Mouse (Mus musculus) small intestine, adult 2 months (tissue): ENCODE data around the gene Selp. TPM values are rescaled to one million over a fixed set of nuclear protein-coding genes. Genes with fewer than 3 reads are reported as not detected.

ENCODE experiments used
- H3K27ac ChIP-seq: fragments of 200-500 bp; 2 replicates; pipeline ENCODE4 v1.5.1; 2012; ENCODE audit warnings: low read depth, low read length, control low read depth, inconsistent platforms; ENCODE audit not compliant: insufficient read depth
- H3K27me3 ChIP-seq: fragments of 200-500 bp; 2 replicates; pipeline ENCODE4 v1.6.1; 2012; ENCODE audit warnings: mild to moderate bottlenecking, moderate library complexity, low read length, inconsistent platforms; ENCODE audit not compliant: control insufficient read depth, insufficient read depth
- H3K36me3 ChIP-seq: fragments of 200-500 bp; 2 replicates; pipeline ENCODE4 v1.6.1; 2012; ENCODE audit warnings: mild to moderate bottlenecking, low read length, control low read depth, inconsistent platforms; ENCODE audit not compliant: control insufficient read depth, insufficient read depth
- H3K4me1 ChIP-seq: fragments of 200-500 bp; 2 replicates; pipeline ENCODE4 v1.6.1; 2012; ENCODE audit warnings: low read length, inconsistent platforms, mixed read lengths; ENCODE audit not compliant: control insufficient read depth, insufficient read depth, insufficient read length
- H3K4me3 ChIP-seq: fragments of 200-500 bp; 2 replicates; pipeline ENCODE4 v1.5.1; 2012; ENCODE audit warnings: low read depth, mild to moderate bottlenecking, control low read depth, inconsistent platforms, low read length, moderate library complexity
- CTCF ChIP-seq: fragments of 200-500 bp; IDR thresholded peaks from 2 replicates; pipeline ENCODE4 v1.5.1; 2012; ENCODE audit warnings: low read depth, mild to moderate bottlenecking, control low read depth, inconsistent platforms, low read length, moderate library complexity, mixed read lengths; ENCODE audit not compliant: insufficient replicate concordance, insufficient read length; ENCODE audit errors: extremely low read depth
- POLR2A ChIP-seq: fragments of 200-500 bp; IDR thresholded peaks from 2 replicates; pipeline ENCODE4 v1.6.1; 2012; ENCODE audit warnings: low read depth, mild to moderate bottlenecking, control low read depth, inconsistent platforms, low read length, moderate library complexity
- WGBS: fragments of 180-500 bp; shearing (Covaris S2); methylation state at CpG from one replicate; pipeline ENCODE4 v1.1.7; 2018; 5-methylcytosine and 5-hydroxymethylcytosine counted together
- polyA plus RNA-seq: library from polyadenylated mRNA; depleted of rRNA; stranded (reverse); fragments of >200 nt; gene quantifications from 2 replicates; pipeline ENCODE4 v1.2.3, GENCODE M21; 2012

Selp gene
- polyA plus RNA-seq, 1 experiment: 0.63 TPM

DNA sequence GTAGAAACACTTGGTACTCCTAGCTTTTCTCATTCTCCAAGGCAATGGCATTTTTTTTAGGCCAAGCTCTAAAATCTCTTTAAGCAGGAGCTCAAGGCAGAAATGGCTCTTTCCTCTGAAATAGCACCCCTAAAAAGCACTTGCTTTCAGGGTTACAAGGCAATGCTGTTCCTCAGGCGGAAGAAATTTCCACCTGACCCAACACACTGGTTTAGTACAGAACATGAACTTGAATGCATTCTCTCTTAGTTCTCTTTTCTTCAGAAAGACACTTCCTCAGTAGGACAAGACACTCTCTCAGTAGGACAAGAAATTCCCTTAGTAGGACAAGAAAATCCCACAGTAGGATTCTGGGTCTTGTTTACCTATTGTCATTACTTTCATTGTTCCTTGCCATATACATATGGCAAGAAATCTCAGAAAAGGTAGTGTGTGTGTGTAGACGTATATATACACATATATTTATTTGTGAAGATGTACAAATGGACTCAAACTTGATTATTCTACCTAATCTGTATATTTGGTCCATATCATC is 40.4 kb upstream of the Selp start:
- Histone ChIP-seq H3K27ac (no peak overlapping the region), H3K4me3 (no peak overlapping the region)
- 84% methylated on average over 2 of the region's 2 CpGs for WGBS

DNA sequence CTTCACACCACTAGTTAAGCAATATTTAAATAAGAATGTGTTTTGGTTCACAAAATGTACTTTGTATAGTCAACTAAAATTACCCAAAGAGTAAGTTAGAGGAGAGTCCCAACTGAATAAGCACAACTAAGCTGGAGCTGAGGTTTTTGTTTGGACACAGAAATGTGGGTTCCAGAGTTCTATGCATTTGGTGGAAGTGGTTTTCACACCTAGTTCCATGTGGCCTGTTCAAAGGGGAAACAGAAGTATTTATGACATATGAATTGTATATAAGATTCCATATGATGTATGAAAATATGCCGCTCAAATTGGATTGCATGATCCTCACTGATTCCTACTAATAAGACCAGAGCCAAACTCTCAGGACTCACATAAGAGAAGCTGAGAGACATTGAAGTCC is 39.6 kb upstream of the Selp start:
- H3K36me3 ChIP-seq: no peaks in the 10 kb centered on the region
- H3K27ac ChIP-seq: no peak overlapping the region
- WGBS: 88% methylated on average over 1 of the region's 1 CpGs
- TF ChIP-seq CTCF: no peak
- TF ChIP-seq POLR2A: no peak
- H3K4me1 ChIP-seq: no peaks in the 10 kb centered on the region
- H3K4me3 ChIP-seq: no peak overlapping the region
- no peaks in the 10 kb centered on the region for H3K27me3 ChIP-seq

More for the DNA sequence above, 40.4 kb upstream of the Selp start:
- Histone ChIP-seq H3K27me3 (no peaks in the 10 kb centered on the region), H3K36me3 (no peaks in the 10 kb centered on the region), H3K4me1 (no peaks in the 10 kb centered on the region)
- TF ChIP-seq POLR2A: no peak
- TF ChIP-seq CTCF: no peak

DNA sequence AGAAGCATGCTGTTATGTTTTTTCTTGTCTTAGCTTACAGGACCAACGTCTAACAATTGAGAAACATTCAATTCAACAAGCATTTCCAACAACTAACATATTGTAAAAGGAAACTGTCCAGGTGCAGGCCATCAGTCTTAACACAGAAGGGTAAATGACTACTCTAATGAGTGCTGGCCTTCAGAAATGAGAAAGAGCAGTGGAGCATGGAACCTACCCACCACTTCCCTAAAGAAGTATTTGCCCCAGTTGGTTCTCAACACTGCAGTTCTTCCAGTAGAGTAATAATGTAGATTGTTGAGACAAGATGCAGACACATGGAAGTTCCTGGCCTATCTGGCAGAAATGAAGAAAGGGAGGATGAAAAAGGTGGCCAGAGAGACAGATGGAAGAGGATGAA is 38.6 kb upstream of the Selp start:
- Histone ChIP-seq H3K27ac (no peak overlapping the region; the same call in 1 of the 2 replicates), H3K4me1 (no peaks in the 10 kb centered on the region), H3K4me3 (no peak overlapping the region), H3K27me3 (no peaks in the 10 kb centered on the region), H3K36me3 (no peaks in the 10 kb centered on the region)
- TF ChIP-seq CTCF (no peak), POLR2A (no peak)
- WGBS: 58% methylated on average over 1 of the region's 1 CpGs

DNA sequence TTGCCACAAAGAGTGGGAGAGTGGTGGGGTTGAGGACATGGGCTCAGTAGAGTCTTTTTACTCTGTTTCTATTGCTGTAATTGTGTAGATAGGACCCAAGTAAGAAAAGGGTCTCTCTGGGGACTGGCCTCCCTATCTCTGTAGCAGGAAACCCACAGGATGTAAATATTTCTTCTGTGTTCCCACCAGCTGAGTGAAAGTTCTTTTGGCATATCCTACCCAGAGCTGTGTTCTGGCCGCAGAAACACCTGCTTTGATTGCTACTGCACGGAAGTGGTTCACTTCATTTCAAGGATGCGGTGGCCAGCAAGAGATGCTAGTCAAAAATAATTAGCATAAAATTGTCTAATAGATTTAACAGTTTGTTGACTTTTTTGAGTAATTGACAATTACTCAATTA is 38.0 kb upstream of the Selp start:
- TF ChIP-seq POLR2A: no peak
- Histone ChIP-seq H3K4me1 (no peaks in the 10 kb centered on the region), H3K27ac (no peak overlapping the region; the same call in 1 of the 2 replicates), H3K27me3 (no peaks in the 10 kb centered on the region), H3K36me3 (no peaks in the 10 kb centered on the region), H3K4me3 (no peak overlapping the region)
- WGBS: 84% methylated on average over 3 of the region's 3 CpGs

GRCm38 (mm10) chr1:164078323-164078741 is 36.7 kb upstream of the Selp start:
- H3K27ac ChIP-seq: no peak overlapping the region
- WGBS: 77% methylated on average over 4 of the region's 4 CpGs
- H3K36me3 ChIP-seq: no peaks in the 10 kb centered on the region
- no peaks in the 10 kb centered on the region for H3K27me3 ChIP-seq
- H3K4me3 ChIP-seq: no peak overlapping the region
- no peaks in the 10 kb centered on the region for H3K4me1 ChIP-seq
- TF ChIP-seq POLR2A (no peak), CTCF (no peak)

DNA sequence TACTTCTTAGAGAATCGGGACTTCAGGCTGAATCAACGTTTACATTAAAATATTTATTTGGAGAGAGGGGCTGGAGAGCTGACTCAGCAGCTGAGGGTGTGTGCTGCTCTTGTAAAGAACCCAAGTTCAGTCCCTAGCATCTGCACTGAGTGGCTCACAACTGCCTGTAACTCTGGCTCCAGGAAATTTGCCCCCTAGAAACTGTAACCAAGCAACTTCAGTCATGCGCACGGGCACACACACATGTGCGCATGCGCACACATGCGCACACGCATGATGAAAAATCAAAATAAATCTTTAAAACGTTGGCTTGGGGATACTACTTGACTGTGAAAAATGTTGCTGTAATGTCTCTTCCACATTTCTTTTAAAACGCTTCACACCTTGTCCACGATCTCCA is 36.0 kb upstream of the Selp start:
- WGBS: 78% methylated on average over 11 of the region's 11 CpGs
- H3K27ac ChIP-seq: no peak overlapping the region; the same call in 1 of the 2 replicates
- no peaks in the 10 kb centered on the region for H3K36me3 ChIP-seq
- H3K4me3 ChIP-seq: no peak overlapping the region
- TF ChIP-seq POLR2A (no peak), CTCF (no peak)
- no peaks in the 10 kb centered on the region for H3K27me3 ChIP-seq
- H3K4me1 ChIP-seq: no peaks in the 10 kb centered on the region

DNA sequence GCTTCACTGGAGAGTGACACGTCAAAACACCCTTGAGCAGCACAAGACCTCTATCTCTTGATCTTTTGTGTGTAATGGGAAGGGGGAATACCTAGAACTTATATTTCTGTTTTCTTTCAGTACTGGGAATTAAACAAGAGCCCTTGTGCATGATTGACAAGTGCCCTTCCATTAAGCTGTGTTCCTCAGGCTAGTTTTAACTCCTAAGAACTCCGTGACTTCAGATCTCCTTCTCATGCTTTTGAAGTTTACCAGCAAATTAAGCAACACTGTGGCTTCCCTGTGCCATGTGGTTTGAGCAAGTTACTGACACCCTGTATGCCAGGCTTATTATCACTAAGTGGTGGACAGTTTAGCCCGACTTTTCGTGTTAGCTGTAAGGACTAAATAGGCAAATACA is 32.0 kb upstream of the Selp start:
- no peak overlapping the region for H3K4me3 ChIP-seq
- no peaks in the 10 kb centered on the region for H3K4me1 ChIP-seq
- no peak overlapping the region for H3K27ac ChIP-seq
- WGBS: 85% methylated on average over 4 of the region's 4 CpGs
- TF ChIP-seq POLR2A (no peak), CTCF (no peak)
- H3K27me3 ChIP-seq: no peaks in the 10 kb centered on the region
- H3K36me3 ChIP-seq: no peaks in the 10 kb centered on the region

DNA sequence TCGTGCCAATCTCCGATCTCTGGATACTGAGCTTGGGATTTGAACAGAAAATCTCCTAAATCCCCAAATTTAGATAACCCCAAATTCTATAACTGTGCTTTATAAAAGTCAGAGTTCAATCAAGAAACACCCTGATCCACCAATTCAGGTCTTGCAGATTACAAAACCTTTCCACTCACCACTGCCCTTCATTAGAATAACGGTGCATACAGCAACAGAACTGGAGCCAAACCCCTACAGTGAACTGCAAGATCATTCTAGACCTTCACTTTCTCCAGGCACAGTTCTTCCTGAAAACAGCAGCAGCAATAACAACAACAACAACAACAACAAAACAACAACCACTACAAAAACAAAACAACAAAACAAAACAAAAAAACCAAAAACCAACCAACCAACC is 28.3 kb upstream of the Selp start:
- H3K27ac ChIP-seq: no peak overlapping the region
- no peaks in the 10 kb centered on the region for H3K36me3 ChIP-seq
- no peaks in the 10 kb centered on the region for H3K27me3 ChIP-seq
- WGBS: 72% methylated on average over 3 of the region's 3 CpGs
- H3K4me3 ChIP-seq: no peak overlapping the region
- TF ChIP-seq POLR2A (no peak), CTCF (no peak)
- H3K4me1 ChIP-seq: no peaks in the 10 kb centered on the region
